Mouse (Mus musculus) heart, embryonic 15.5 days (tissue): ENCODE measurements around the gene Usp3. TPM values are rescaled to one million over a fixed set of nuclear protein-coding genes. Genes with fewer than 3 reads are reported as not detected.

ENCODE experiments used
- ATAC-seq: fragments of 200-750 bp; cut with Nextera tagmentation; replicated peaks from 2 replicates; pipeline ENCODE4 v1.8.0; 2017; ENCODE audit warnings: low read depth, moderate TSS enrichment; ENCODE audit not compliant: insufficient number of reproducible peaks, insufficient read depth, low FRiP score
- H3K27ac ChIP-seq: fragments of 300-500 bp; sonication (generic); 2 replicates; pipeline ENCODE4 v1.5.1; 2015; ENCODE audit warnings: mild to moderate bottlenecking, inconsistent platforms
- H3K27me3 ChIP-seq: fragments of 300-500 bp; sonication (generic); 2 replicates; pipeline ENCODE4 v1.6.1; 2015; ENCODE audit warnings: inconsistent platforms
- H3K36me3 ChIP-seq: fragments of 300-500 bp; sonication (generic); 2 replicates; pipeline ENCODE4 v1.6.1; 2015; ENCODE audit warnings: mild to moderate bottlenecking, inconsistent platforms
- H3K4me1 ChIP-seq: fragments of 300-500 bp; sonication (generic); replicated peaks from 2 replicates; pipeline ENCODE4 v1.6.1; 2015; ENCODE audit warnings: inconsistent platforms
- H3K4me2 ChIP-seq: fragments of 300-500 bp; sonication (generic); 2 replicates; pipeline ENCODE4 v1.6.1; 2015; ENCODE audit warnings: inconsistent platforms, mild to moderate bottlenecking, moderate library complexity
- H3K4me3 ChIP-seq: fragments of 300-500 bp; sonication (generic); 2 replicates; pipeline ENCODE4 v1.5.1; 2015; ENCODE audit warnings: mild to moderate bottlenecking, inconsistent platforms
- H3K9ac ChIP-seq: fragments of 300-500 bp; sonication (generic); 2 replicates; pipeline ENCODE4 v1.6.1; 2015; ENCODE audit warnings: mild to moderate bottlenecking, inconsistent platforms
- H3K9me3 ChIP-seq: fragments of 300-500 bp; sonication (generic); replicated peaks from 2 replicates; pipeline ENCODE4 v1.6.1; 2016; ENCODE audit warnings: inconsistent platforms
- WGBS: fragments of 180-500 bp; shearing (Covaris S2); methylation state at CpG from one replicate; pipeline ENCODE4 v1.1.7; 2015; ENCODE audit warnings: mixed read lengths; 5-methylcytosine and 5-hydroxymethylcytosine counted together
- polyA plus RNA-seq: library from polyadenylated mRNA; unstranded; fragments of >200 nt; fragmentation: Nextera tagmentation; extraction: Ambion mirVana; gene quantifications from 2 replicates; pipeline ENCODE4 v1.2.1, GENCODE M21; 2015

Gene Usp3
- 30.5 and 35.6 TPM in 2 replicates for polyA plus RNA-seq

DNA sequence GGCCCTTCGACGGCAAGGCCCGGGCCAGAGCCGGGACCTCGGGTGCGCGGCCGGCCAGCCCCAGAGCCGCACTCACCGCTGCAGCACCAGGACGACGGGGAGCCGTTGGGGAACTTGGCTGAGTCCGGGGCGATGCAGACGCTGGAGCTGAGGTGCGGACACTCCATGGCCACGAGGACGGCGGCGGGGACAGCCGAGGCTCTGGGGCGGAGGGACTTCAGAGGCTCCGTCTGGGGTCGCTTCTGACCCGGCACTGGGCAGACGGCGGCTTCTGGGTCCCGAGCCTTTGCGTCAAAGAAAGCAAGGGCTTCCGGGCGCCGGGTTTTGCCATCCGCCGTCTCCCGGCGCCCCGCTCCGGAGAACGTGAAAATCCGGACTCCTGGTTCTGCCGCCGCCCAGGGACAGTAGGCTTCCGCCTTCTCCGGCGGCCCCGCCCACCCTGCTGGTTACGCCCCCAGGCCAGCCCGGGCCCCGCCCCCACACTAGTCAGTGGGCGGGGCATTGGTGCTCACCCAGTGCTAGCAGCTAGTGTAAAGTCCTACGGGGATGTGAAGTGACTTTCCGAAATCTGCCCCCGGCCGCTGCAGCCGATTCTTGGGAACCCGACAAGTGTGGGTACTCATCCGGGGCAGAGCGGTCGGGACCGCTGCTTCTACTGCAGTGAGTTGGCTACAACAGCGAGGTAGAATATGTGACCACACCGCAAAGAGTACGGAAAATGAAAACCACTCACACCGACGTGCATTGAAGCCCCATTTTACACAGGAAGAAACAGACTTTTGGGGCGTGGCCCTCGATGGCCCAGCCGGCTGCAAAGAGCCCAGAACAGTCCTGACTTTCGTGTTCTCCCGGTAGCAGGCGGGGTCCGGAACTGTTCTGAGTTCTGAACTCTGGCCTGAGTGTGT is at the start of gene Usp3:
Gene Usp3 (minus strand): TSS at position 435 of the 905 bp plus-strand sequence.
- WGBS, result under 1% methylated on average over 71 of the region's 73 CpGs
- peak within 1 kb of the TSS; percentile 96 for H3K27ac ChIP-seq
- no peaks in the 10 kb centered on the region for H3K36me3 ChIP-seq
- H3K9ac ChIP-seq, result peak within 1 kb of the TSS; percentile 97
- H3K4me3 ChIP-seq, result peak within 1 kb of the TSS; percentile 95
- peaks cover 33% of the 10 kb centered on the region for H3K4me1 ChIP-seq
- ATAC-seq, result peak; percentile 98
- H3K27me3 ChIP-seq, result no peaks in the 10 kb centered on the region
- H3K4me2 ChIP-seq, result peak within 1 kb of the TSS; percentile 81
- no peaks in the 10 kb centered on the region for H3K9me3 ChIP-seq

GRCm38 (mm10) chr9:66640491-66640890 is 47.5 kb upstream of the Usp3 start:
- H3K9me3 ChIP-seq, result no peaks in the 10 kb centered on the region
- H3K9ac ChIP-seq, result no peak overlapping the region
- H3K27ac ChIP-seq, result no peak overlapping the region
- WGBS, result 64% methylated on average over 7 of the region's 7 CpGs
- H3K4me2 ChIP-seq, result no peak overlapping the region
- ATAC-seq, result no peak
- H3K4me1 ChIP-seq, result peaks cover 5% of the 10 kb centered on the region; the same call in 1 of the 2 replicates
- no peaks in the 10 kb centered on the region for H3K27me3 ChIP-seq
- H3K36me3 ChIP-seq, result no peaks in the 10 kb centered on the region
- H3K4me3 ChIP-seq, result no peak overlapping the region

GRCm38 (mm10) chr9:66639626-66640025 is 46.7 kb upstream of the Usp3 start:
- Histone ChIP-seq H3K9me3 (no peaks in the 10 kb centered on the region), H3K36me3 (no peaks in the 10 kb centered on the region), H3K27ac (no peak overlapping the region), H3K4me3 (no peak overlapping the region), H3K4me2 (no peak overlapping the region), H3K9ac (no peak overlapping the region), H3K27me3 (no peaks in the 10 kb centered on the region), H3K4me1 (peaks cover 5% of the 10 kb centered on the region; the same call in 1 of the 2 replicates)
- no peak for ATAC-seq
- WGBS, result 91% methylated on average over 2 of the region's 2 CpGs

- Histone ChIP-seq H3K27me3 (no peaks in the 10 kb centered on the region), H3K4me2 (no peak overlapping the region), H3K4me1 (peaks cover 2% of the 10 kb centered on the region; the same call in 1 of the 2 replicates), H3K4me3 (no peak overlapping the region), H3K9ac (no peak overlapping the region), H3K9me3 (no peaks in the 10 kb centered on the region), H3K27ac (no peak overlapping the region), H3K36me3 (no peaks in the 10 kb centered on the region)
- WGBS, result 75% methylated on average over 1 of the region's 1 CpGs
- no peak for ATAC-seq
Observed at GRCm38 (mm10) chr9:66632441-66632840, 39.5 kb upstream of the Usp3 start.

GRCm38 (mm10) chr9:66630931-66631330 is 38.0 kb upstream of the Usp3 start:
- no peaks in the 10 kb centered on the region for H3K9me3 ChIP-seq
- WGBS, result 43% methylated on average over 1 of the region's 1 CpGs
- H3K27me3 ChIP-seq, result no peaks in the 10 kb centered on the region

DNA sequence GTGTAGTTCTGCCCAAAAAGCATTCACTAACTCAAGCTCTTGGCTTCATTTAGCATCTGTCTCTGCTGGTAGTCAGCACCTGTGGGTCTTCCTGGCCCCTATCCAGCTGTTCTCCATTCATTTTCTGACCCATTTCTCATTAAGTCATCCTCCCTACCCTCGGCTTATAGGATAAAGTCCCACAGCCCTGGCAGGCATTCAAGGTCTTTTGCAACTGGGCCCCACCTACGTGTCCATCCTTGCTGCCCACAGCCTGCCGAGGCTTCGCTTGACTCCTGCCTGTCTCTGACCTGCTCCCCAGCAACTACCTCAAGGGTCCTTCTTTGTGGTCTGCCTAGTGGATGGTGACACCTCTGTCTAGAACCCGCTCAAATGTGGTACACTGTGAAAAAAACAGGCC is 33.7 kb upstream of the Usp3 start:
- Histone ChIP-seq H3K27me3 (no peaks in the 10 kb centered on the region), H3K27ac (no peak overlapping the region)
- no peak for ATAC-seq

More at GRCm38 (mm10) chr9:66630931-66631330, 38.0 kb upstream of the Usp3 start:
- Histone ChIP-seq H3K4me3 (no peak overlapping the region), H3K4me2 (no peak overlapping the region), H3K4me1 (peaks cover 2% of the 10 kb centered on the region; the same call in 1 of the 2 replicates), H3K36me3 (no peaks in the 10 kb centered on the region), H3K9ac (no peak overlapping the region), H3K27ac (no peak overlapping the region)
- ATAC-seq, result no peak

GRCm38 (mm10) chr9:66625974-66626530 is 33.1 kb upstream of the Usp3 start:
- H3K27ac ChIP-seq, result no peak overlapping the region
- H3K4me2 ChIP-seq, result no peak overlapping the region
- H3K36me3 ChIP-seq, result no peaks in the 10 kb centered on the region
- H3K9me3 ChIP-seq, result no peaks in the 10 kb centered on the region
- 83% methylated on average over 4 of the region's 4 CpGs for WGBS
- peaks cover 4% of the 10 kb centered on the region; the same call in 1 of the 2 replicates for H3K4me1 ChIP-seq
- no peaks in the 10 kb centered on the region for H3K27me3 ChIP-seq
- H3K9ac ChIP-seq, result no peak overlapping the region
- no peak for ATAC-seq
- no peak overlapping the region for H3K4me3 ChIP-seq

More for the DNA sequence above, 33.7 kb upstream of the Usp3 start:
- H3K9ac ChIP-seq, result no peak overlapping the region
- H3K4me2 ChIP-seq, result no peak overlapping the region
- no peak overlapping the region for H3K4me3 ChIP-seq
- WGBS, result 66% methylated on average over 5 of the region's 5 CpGs
- H3K4me1 ChIP-seq, result no peaks in the 10 kb centered on the region
- H3K36me3 ChIP-seq, result no peaks in the 10 kb centered on the region
- no peaks in the 10 kb centered on the region for H3K9me3 ChIP-seq

- H3K4me3 ChIP-seq, result no peak overlapping the region
- H3K27me3 ChIP-seq, result no peaks in the 10 kb centered on the region
- H3K27ac ChIP-seq, result peak overlapping the region; percentile 41; the same call in 1 of the 2 replicates
- H3K4me2 ChIP-seq, result no peak overlapping the region
- ATAC-seq, result no peak
- H3K36me3 ChIP-seq, result no peaks in the 10 kb centered on the region
- no peaks in the 10 kb centered on the region for H3K9me3 ChIP-seq
- 52% methylated on average over 1 of the region's 1 CpGs for WGBS
- peaks cover 15% of the 10 kb centered on the region for H3K4me1 ChIP-seq
- H3K9ac ChIP-seq, result no peak overlapping the region
Observed at GRCm38 (mm10) chr9:66624873-66625272, 31.9 kb upstream of the Usp3 start.

DNA sequence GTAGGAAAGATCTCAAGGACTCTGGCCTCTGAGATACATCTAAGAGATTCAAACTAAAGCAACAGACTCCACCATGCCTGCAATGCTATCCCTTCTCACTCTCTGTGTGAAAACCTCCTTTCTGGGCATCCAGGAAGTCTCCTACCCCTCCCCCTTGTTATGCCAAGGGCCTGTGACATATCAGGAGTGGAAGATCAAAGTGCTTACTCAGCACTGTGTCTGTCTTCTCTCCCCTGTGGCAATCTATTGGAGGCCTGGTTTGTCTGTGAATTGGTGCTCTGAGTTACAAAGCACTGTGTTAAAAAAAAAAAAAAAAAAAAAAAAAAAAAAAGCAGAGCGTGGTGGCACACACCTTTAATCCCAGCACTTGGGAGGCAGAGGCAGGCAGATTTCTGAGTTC is 30.7 kb upstream of the Usp3 start:
- H3K4me2 ChIP-seq, result no peak overlapping the region
- no peaks in the 10 kb centered on the region for H3K9me3 ChIP-seq
- no peaks in the 10 kb centered on the region for H3K27me3 ChIP-seq
- no peak overlapping the region for H3K4me3 ChIP-seq
- no peak overlapping the region for H3K9ac ChIP-seq
- no peak overlapping the region for H3K27ac ChIP-seq
- WGBS, result 67% methylated on average over 1 of the region's 1 CpGs
- no peaks in the 10 kb centered on the region for H3K36me3 ChIP-seq
- H3K4me1 ChIP-seq, result peaks cover 21% of the 10 kb centered on the region
- no peak for ATAC-seq

DNA sequence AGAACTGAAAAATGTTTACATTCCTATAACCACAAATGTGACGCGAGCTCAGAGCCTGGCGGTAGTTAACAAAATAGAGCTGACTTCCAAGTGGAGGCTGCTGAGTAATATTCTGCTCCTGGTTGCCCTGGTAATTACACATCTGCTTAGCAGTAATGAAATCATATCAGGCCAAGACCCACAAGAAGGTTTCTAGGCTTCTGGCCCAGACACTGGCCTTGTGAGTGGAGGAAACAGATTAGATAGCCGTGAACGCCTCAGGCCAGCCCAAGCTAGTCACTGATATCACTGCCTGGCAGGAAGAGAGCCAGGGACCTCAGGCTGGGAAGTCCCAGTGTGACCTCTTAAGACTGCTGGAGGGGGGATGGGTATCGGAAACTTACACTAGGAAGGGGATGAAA is 27.6 kb upstream of the Usp3 start:
- H3K9ac ChIP-seq, result no peak overlapping the region
- H3K4me3 ChIP-seq, result no peak overlapping the region
- no peaks in the 10 kb centered on the region for H3K36me3 ChIP-seq
- no peaks in the 10 kb centered on the region for H3K9me3 ChIP-seq
- WGBS, result 8% methylated on average over 6 of the region's 6 CpGs
- no peaks in the 10 kb centered on the region for H3K27me3 ChIP-seq
- ATAC-seq, result peak; percentile 92
- H3K4me2 ChIP-seq, result peak overlapping the region; percentile 20; the same call in 1 of the 2 replicates
- H3K4me1 ChIP-seq, result peaks cover 21% of the 10 kb centered on the region
- H3K27ac ChIP-seq, result peak overlapping the region; percentile 46

- WGBS, result 59% methylated on average over 1 of the region's 1 CpGs
- H3K9me3 ChIP-seq, result no peaks in the 10 kb centered on the region
- H3K27ac ChIP-seq, result peak overlapping the region; percentile 46
- no peaks in the 10 kb centered on the region for H3K36me3 ChIP-seq
- H3K9ac ChIP-seq, result no peak overlapping the region
- no peak for ATAC-seq
- no peaks in the 10 kb centered on the region for H3K27me3 ChIP-seq
- H3K4me1 ChIP-seq, result peaks cover 21% of the 10 kb centered on the region
- no peak overlapping the region for H3K4me2 ChIP-seq
- H3K4me3 ChIP-seq, result no peak overlapping the region
Observed at GRCm38 (mm10) chr9:66620055-66620454, 27.1 kb upstream of the Usp3 start.
